Mouse (Mus musculus) small intestine, adult 2 months (tissue): Measurements from ENCODE around the gene Tmprss2.

ENCODE experiments used
- CTCF ChIP-seq: fragments of 200-500 bp; IDR thresholded peaks from 2 replicates; pipeline ENCODE4 v1.5.1; 2012; ENCODE audit warnings: low read depth, mild to moderate bottlenecking, control low read depth, inconsistent platforms, low read length, moderate library complexity, mixed read lengths; ENCODE audit not compliant: insufficient replicate concordance, insufficient read length; ENCODE audit errors: extremely low read depth
- POLR2A ChIP-seq: fragments of 200-500 bp; IDR thresholded peaks from 2 replicates; pipeline ENCODE4 v1.6.1; 2012; ENCODE audit warnings: low read depth, mild to moderate bottlenecking, control low read depth, inconsistent platforms, low read length, moderate library complexity

DNA sequence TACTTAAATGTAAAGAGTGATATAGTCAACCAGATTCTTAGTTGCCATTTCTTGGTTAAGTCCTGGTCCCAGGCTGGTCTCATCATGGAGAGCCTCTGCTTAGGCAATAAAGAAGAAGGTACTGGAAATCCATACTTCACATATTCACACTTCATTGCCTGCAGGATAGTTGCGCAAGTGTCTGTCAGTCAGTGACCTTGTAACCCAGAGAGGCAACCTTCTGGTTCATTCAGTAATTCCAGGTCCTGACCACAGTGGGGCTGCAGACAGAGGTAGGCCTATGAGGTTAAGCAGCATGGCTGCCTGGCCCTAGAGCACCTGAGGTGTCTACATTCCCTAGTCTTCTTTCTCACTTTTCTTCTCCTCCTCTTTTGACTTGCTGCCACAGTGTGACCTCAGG lies 3.0 kb downstream of the Tmprss2 start:
- TF ChIP-seq POLR2A (no peak), CTCF (no peak)
